In the genomic region with DNA sequence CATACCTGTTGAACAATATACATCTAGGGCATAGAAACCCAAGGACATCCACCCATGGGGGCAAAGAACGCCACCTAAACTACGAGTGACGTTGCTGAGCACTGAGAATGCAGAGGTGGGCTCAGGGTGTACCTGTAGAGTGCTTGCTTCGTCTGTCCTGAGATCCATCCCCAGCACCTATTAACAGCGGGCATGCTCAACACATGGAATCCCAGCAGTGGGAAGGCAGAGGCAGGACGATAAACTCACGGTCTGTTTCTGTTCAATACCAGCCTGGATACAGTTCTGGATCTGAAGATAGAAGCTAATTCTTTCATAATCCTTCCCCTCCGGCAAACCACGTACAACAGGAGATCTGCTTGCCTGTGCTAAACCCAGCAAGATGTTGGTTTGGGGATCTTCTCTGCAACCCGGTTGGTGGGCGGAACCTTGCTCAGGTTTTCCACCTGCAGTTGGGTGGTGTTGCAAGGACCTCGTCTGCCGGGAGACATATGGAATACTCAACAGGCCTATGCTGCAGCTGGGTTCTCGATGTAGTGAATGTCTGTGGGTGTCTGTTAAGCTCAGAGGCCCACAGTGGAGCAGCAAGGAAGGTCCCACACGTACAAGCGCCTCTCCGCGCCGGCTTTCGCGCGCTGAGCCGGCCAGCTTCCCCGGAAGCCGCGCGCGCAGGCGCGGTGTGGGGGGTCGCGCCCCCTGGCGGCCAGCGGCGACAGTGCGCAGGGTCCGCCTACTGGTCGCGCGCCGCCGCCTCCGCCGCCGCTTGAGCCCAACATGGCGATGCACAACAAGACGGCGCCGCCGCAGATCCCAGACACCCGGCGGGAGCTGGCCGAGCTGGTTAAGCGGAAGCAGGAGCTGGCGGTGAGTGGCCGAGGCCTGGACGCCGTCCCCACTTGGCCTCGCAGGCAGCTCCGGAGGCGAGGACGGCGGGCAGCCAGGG, we compare ENCODE assay signal across 8 mouse cellular contexts. TPM values are rescaled to one million over a fixed set of nuclear protein-coding genes. Genes with fewer than 3 reads are reported as not detected.
DNase-seq lines count a peak whose midpoint lies in the region; ATAC-seq and TF ChIP-seq lines count a peak whose summit lies in the region.

A gene (plus strand): TSS at position 732 of the 943 bp plus-strand sequence.

- H3K4me3 ChIP-seq in hindbrain, embryonic 10.5 days = peak within 1 kb of the TSS; percentile 67
- H3K4me3 ChIP-seq in lung, embryonic 16.5 days (ENCODE audit: low read length) = peak within 1 kb of the TSS; percentile 92
- peak within 1 kb of the TSS; percentile 82 for H3K4me3 ChIP-seq in thymus, adult 2 months (ENCODE audit: control insufficient read depth, insufficient read depth, low read length)

- H3K4me2 ChIP-seq in lung, embryonic 16.5 days (ENCODE audit: low read depth, low read length) = peak within 1 kb of the TSS; percentile 74

- H3K27me3 ChIP-seq in hindbrain, embryonic 10.5 days (ENCODE audit: insufficient read depth, poor library complexity, severe bottlenecking) = no peaks in the 10 kb centered on the region
- H3K27me3 ChIP-seq in lung, embryonic 16.5 days (ENCODE audit: control insufficient read depth, insufficient read depth, low read depth, low read length) = no peaks in the 10 kb centered on the region
- no peaks in the 10 kb centered on the region for H3K27me3 ChIP-seq in thymus, adult 2 months (ENCODE audit: control insufficient read depth, insufficient read depth, low read length)

- DNase-seq in Muller cell, postnatal 12 days (ENCODE audit: inconsistent ontology term) = peak; percentile 91
- peak; percentile 91 for DNase-seq in cerebellum, adult 9-11 months
- peak; percentile 72 to 94 for DNase-seq in frontal cortex, adult 2 months (ENCODE audit: extremely low spot score in 1 of 2, low spot score in 1 of 2)
- DNase-seq in hindbrain, embryonic 10.5 days (ENCODE audit: low spot score) = peak; percentile 92
- DNase-seq in layer of hippocampus, adult 9-11 months = peak; percentile 90
- peak; percentile 75 for DNase-seq in ovary, adult 18-20 months (ENCODE audit: low spot score)
- DNase-seq in thymus, adult 2 months = peak; percentile 95

- H3K4me1 ChIP-seq in hindbrain, embryonic 10.5 days (replicated peaks) = peaks cover 25% of the 10 kb centered on the region
- peaks cover 13% of the 10 kb centered on the region for H3K4me1 ChIP-seq in lung, embryonic 16.5 days (replicated peaks; ENCODE audit: control insufficient read depth, insufficient read depth, low read length)
- H3K4me1 ChIP-seq in thymus, adult 2 months (replicated peaks; ENCODE audit: control insufficient read depth, insufficient read depth, low read length) = peaks cover 7% of the 10 kb centered on the region

- 2% methylated on average over 55 of the region's 63 CpGs for WGBS in hindbrain, embryonic 10.5 days
- WGBS in lung, embryonic 16.5 days = 2% methylated on average over 58 of the region's 63 CpGs
- WGBS in thymus, adult 2 months = 2% methylated on average over 63 of the region's 63 CpGs

- H3K9ac ChIP-seq in lung, embryonic 16.5 days (ENCODE audit: low read length) = peak within 1 kb of the TSS; percentile 97

- ATAC-seq in lung, embryonic 16.5 days (ENCODE audit: low read depth) = peak; percentile 93

- peak; percentile 100 for TF ChIP-seq CTCF in thymus, adult 2 months (IDR thresholded peaks at IDR 0.05; ENCODE audit: borderline replicate concordance, control insufficient read depth, extremely low read depth, insufficient read depth, low read length, poor library complexity)

- H3K27ac ChIP-seq in hindbrain, embryonic 10.5 days = peak within 1 kb of the TSS; percentile 96
- H3K27ac ChIP-seq in lung, embryonic 16.5 days (ENCODE audit: low read length) = peak within 1 kb of the TSS; percentile 98
- 0 out of 2 replicates have a peak within 1 kb of the TSS, but pooled peaks have one; percentile 22 for H3K27ac ChIP-seq in thymus, adult 2 months (ENCODE audit: control insufficient read depth, insufficient read depth, low read length)

- H3K9me3 ChIP-seq in hindbrain, embryonic 10.5 days = no peaks in the 10 kb centered on the region
- no peaks in the 10 kb centered on the region for H3K9me3 ChIP-seq in lung, embryonic 16.5 days (ENCODE audit: control insufficient read depth, low read length)

- peaks cover 47% of the 10 kb centered on the region for H3K36me3 ChIP-seq in hindbrain, embryonic 10.5 days
- H3K36me3 ChIP-seq in lung, embryonic 16.5 days (ENCODE audit: control insufficient read depth, insufficient read depth, low read length) = peaks cover 8% of the 10 kb centered on the region
- H3K36me3 ChIP-seq in thymus, adult 2 months (ENCODE audit: control insufficient read depth, insufficient read depth, low read length) = no peaks in the 10 kb centered on the region; the same call in 1 of the 2 replicates

- peak; percentile 62 for TF ChIP-seq POLR2A in thymus, adult 2 months (IDR thresholded peaks at IDR 0.05; ENCODE audit: control insufficient read depth, extremely low read depth, insufficient read depth, low read length, poor library complexity)

RNA-seq across cellular contexts. Expression of the gene that starts here (rescaled TPM):
- polyA plus RNA-seq in frontal cortex, adult 2 months (2012; rRNA removed) = 105 and 111 TPM in 2 replicates
- polyA plus RNA-seq in hindbrain, embryonic 10.5 days (2016; fragmentation: Nextera tagmentation; extraction: Ambion mirVana) = 85.1 and 92.8 TPM in 2 replicates
- 48.9 and 49.7 TPM in 2 replicates for polyA plus RNA-seq in lung, embryonic 16.5 days (2015; fragmentation: Nextera tagmentation; extraction: Ambion mirVana)
- polyA plus RNA-seq in thymus, adult 2 months (2012; rRNA removed) = 26.4 and 30.7 TPM in 2 replicates

Comparison
In these comparisons a context has a peak if more than half of its experiments do, and no peak if none do; other contexts are left out.
1. Peak in every context shown above with its lines: DNase-seq, ATAC-seq, H3K4me3 ChIP-seq and H3K27ac ChIP-seq.
2. H3K27ac ChIP-seq: peak in every context shown above with its lines; median percentile 98 in lung, embryonic 16.5 days; 96 in hindbrain, embryonic 10.5 days; 22 in thymus, adult 2 months.